Mouse (Mus musculus) thymus, postnatal 10 days (tissue): ENCODE measurements around the gene Rab5b.

Experiments
- DNase-seq, 2 experiments: peaks; one replicate each; pipeline ENCODE4 v3.0.0; 2021; ENCODE audit warnings: low spot score in 2 of 2

Gene Rab5b

DNA sequence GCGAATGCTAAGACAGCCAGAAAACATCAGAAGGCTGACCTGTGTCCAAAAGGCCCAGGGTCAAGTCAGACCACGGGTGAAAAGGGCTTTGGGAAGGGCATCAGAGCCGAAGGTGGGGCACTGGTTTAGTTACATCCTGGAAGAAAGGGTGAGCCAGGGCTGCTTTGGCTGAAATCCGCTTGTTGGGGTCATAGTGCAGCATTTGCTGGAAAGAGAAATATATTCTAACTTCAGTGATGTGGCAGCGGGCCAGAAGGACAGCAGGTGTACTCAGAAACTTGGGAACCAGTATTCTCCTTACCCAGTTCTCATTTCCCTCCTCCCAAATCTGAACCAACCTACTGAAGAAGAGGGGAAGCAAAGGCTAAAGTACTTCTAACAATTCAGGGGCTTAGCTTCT is 2.9 kb upstream of the Rab5b start:
- DNase-seq = no peak

DNA sequence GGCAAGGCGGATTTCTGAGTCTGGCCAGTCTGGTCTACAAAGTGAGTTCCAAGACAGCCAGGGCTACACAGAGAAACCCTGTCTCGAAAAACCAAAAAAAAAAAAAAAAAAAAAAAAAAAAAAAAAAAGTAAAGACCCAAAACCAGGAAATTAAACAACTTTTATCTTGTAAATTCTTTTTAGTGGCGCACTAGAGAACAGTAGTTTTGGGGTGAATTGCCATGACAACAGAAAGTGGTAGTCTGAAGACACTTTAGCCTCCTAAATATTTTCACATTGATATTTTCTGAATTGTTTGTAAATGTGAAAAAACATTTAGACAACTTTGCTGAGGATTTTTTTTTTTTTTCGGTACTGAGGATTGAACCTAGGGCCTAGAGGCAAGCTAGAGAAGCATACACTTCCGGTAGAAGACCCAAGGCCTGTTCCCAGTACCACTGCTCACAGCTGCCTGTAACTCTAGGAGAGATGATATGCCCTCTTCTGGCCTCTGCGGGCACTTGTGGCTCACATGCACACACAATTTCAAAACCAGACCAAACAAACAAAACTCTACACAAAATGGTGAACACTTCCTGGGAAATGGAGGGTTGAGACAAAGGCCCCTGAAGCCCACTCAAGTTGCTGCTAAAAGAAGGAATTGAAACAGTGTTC is 1.1 kb upstream of the Rab5b start:
- DNase-seq = no peak

DNA sequence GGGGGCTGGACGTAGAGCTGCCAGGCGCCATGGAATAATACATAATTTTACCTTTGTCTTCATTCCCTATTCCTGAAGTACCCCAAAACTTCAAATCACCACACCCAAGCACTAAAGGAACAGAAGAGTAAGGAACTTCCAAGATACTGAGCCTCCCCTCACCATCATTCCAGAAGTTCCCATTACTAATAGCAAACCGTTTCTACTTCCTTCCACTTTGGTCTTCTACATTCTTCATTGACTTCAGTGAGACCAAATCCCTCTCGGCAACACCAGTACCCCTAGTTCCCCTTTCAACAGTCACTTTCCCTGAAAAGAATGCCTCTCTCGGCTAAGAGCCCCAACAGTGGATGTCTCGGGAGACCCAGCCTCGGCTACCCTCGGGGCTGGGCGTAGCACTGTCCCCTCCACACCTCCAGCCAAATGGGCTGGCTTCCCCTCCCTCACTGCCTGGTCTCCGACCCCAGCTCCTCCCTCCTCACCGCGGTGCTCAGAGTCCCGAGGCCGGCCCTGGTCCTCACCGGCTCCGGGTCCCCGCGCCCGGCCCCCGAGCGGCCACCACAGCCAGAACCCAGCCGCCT is 563 bp downstream of the Rab5b start:
- DNase-seq = no peak

DNA sequence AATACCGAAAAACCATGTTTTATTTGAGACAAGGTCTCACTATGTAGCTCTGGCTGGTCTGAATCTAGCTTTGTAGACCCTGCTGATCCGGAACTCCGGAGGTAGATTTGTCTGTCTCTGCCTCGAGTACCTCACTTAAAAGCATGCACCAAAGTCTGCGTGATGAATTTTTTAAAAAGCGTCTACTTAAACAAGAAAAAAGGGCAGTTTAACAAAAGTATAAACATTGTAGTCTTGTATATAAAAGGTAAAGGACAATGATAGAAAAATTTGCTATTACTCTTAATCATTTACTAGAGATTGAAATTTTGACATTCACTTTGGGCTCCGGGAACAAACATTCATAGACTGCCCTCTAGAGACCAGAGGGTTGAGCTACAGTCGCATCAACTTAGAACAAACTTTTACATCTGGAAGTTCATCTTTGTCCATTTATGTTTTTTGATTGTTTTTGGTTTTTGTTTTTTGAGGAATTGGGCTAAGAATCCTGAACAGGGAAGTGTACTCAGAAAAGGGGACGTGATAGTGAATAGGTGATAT is 21.5 kb downstream of the Rab5b start:
- peak in 1 of 2 experiments; percentile 49 for DNase-seq

DNA sequence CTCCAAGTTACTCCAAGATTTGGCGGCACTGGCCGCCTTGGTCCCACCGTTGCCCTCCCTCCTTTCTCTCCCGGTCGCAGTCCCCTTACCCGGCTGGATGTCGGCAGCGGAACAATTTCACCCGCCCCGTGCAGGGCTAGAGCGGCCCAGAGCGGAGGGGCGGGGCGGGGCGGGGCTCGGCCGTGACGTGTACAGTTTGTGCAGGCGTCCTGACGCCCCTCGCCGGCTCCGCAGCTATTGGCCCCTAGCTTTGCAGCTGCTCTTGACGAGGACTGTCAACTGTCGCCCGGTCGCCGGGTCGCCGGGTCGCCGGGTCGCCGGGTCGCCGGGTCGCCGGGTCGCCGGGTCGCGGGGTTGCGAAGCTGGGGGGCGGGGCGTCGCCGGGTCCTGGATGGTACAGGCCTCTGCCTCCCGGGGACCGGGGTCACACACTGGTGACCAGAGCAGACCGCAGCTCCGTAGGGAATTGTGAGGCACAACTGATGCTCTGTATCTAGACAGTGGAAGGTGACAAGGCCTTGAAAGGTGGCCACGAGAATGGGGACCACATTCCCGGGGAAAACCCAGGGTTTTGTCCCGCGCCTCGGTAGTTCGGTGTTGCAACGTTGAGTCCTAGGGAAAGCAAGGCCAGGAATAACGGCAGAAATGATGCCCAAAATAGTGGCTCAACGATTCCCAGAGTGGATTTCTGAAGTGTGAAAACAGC is 22.1 kb downstream of the Rab5b start, which contains the start of gene Suox:
TSS of gene Suox (minus strand) at position 311 of the 706 bp plus-strand sequence.
- peak; percentile 80 to 86 for DNase-seq

DNA sequence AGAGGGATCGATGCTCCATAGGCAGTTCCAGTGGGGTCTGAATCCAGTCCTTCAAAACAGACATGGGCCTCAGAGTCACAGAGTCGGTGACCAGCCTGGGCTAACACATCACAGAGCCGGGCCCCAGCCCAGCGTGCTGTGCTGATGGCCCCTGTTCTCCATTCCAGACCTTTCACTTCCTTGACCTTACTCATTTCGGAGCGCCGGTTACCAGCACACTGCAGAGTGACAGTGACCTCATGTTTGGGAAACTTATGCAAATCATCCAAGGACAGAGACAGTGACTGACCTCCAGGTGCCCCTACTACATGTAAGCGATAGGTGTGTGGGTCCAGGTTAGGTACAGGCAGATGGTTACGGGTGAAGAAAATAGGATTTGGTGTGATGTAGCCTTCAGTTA is 24.9 kb downstream of the Rab5b start:
- no peak for DNase-seq

DNA sequence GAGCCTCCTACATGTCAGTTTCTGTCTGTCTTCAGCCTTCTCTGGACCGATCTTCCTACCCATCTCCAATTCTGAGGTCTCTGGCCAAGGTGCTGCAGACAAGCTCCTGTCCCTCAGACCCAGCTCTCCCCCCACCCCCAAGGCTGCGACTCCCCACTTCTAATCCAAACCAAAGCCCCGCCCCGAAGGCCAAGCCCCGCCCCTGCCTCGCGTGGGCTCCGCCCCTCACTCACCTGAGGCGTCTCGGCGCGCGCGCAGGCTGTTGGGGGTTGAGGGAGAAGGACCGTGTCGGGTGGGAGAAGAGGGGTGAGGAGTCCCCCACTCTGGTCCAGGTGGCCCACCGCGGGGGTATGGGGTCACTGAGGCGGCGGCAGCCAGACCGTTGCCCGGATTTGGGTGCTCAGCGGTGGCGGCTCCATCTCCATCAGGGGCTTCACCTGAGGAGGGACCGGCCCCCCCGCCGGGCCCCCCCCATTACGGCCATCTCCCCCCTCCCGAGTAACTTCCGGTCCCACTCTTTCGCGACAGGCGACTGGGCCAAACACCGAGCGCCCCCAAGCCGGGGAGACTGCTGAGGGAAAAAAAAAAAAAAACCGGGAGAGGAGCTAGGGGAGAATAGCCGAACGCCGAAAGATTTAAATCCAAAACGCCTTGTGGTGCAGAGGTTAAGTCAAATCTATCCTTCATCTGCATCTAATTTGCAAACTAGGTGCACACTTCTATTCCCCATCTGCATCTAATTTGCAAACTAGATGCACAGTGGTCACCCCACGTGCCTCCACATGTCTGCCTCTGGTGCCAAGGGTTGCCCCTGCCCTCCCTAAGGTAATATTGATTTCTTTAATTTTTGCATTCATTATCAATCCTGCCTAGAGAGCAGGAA is 27.0 kb downstream of the Rab5b start:
- DNase-seq = peak; percentile 57 to 60

DNA sequence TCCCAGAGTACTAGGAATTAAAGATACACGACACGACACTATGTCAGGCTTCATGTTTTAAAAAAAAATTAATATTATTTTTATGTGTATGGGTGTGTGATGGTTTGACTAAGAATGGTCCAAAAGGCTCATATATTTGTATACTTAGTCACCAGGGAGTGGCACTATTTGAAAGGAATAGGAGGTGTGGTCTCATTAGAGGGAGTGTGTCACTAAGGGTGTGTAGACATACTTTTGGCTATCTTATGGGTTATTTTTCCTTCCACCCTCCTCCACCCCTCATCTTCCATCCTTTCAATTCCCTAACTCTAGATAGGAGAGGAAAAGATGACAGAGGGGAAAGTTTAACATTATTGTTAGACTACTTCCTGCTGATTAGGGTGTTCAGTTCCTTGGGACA is 30.3 kb downstream of the Rab5b start:
- DNase-seq = no peak

DNA sequence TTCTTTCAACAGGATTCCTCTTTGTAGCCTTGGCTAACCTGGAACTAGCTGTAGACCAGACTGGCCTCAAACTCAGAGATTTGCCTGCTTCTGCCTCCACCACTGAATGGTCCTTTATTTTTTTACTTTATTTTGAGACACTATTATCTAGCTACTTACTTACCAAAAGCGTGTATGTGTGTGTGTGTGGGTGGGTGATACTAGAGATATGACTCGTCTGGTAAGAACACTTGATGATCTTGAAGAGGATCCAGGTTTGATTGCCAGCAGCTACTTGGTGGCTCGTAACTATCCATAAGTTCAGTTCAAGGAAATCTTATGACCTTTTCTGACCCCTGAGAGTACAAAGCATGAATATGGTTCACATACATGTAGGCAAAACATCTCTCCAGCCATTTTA is 30.8 kb downstream of the Rab5b start:
- DNase-seq = no peak

DNA sequence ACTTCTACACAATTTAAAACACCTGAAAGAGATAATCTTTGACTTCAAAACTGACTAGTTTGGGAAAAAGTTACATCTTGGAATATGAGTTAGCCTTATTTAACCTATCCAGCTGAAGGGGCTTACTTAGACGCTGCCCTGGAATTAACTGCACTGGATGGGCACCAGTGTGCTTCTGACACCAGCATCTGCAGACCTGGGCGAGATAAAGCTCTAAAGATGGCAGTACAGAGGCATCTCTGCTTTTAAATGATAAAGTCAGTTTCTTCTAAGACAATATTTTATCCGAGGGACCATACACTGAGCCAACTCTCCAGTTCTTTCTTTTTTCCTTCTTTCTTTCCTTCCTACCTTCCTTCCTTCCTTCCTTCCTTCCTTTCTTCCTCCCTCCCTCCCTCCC is 31.3 kb downstream of the Rab5b start:
- DNase-seq = no peak

DNA sequence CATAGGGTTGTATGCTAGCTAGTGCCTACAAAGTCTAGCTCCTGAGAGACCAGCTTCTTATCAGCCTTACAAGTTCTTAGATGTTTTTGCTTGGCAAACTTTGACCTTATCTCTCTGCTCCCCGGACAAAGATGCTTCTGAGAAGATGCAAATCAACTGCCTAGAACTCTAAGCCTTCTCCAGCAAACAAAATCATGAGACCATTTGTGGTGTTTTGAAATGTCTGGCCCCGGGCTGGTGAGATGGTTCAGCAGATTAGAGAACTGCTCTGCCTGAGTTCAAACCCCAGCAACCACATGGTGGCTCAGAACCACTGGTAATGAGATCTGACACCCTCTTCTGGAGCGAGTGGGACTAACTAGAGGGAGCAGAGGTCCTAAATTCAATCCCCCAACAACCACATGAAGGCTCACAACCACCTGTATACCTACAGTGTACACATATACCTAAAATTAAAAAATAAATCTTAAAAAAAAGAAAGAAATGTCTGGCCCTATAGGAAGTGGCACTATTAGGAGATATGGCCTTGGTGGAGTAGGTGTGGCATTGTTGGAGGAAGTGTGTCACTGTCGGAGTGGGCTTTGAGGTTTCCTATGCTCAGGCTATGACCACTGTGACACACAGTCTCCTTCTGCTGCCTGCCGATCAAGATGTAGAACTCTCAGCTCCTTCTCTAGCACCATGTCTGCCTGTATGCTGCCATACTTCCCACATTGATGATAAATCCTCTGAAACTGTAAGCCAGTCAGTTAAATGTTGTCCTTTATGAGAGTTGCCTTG is 32.4 kb downstream of the Rab5b start:
- no peak for DNase-seq

DNA sequence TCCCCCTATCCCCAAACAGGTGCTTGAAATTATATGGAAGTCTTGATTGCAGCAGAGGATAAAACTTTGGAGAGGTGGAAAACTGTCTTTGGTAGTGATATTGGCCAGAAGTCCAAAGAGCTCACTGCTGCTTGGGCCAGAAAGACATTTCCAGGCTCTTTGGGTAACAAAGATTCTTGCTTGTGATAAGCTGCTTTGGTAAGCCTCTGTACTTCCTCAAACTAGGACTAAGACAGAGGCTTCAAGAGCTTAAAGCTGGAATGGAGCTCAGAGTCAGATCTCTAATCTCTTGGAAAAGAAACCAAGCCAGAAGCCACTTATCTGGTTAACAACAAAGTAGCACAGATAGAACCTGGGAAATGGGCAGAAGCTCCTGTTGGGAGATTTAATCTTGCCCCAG is 33.6 kb downstream of the Rab5b start:
- no peak for DNase-seq

DNA sequence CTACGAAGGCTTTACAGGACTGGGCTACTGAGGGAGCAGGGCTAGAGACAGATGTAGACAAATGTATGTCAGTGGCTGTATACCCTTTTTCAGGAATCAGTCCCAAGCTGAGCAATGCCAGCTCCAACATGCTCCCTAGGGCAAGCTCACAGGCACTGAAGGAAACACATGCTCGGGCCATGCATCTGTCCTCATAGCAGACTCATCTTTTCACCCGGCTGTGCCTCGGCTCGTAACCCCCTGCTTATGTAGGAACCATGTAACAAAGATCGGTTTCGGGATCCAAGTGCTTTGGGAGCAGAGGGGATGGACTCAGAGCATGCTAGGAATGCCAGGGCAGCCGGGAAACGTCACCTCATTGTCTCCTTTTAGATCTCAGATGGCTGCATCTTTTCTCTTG is 36.6 kb downstream of the Rab5b start:
- DNase-seq = no peak

DNA sequence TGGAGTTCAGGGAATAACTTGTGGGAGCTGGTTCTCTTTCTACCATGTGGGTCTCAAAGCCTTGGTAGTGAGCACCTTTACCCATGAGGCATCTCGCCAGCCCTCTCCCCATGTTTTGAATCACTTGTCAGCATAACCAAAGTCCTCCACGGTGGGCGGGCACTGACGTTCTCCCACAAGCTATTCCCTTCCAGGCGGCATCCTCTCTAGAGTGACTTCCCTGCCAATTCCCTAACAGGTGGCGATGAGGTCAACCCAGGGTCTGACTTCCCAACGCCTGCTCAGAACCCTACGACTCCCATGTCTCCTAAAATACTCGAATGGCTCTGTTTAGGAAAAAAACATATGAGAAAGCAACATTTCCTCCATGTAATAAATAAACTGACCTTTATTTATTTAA is 38.2 kb downstream of the Rab5b start:
- no peak for DNase-seq

DNA sequence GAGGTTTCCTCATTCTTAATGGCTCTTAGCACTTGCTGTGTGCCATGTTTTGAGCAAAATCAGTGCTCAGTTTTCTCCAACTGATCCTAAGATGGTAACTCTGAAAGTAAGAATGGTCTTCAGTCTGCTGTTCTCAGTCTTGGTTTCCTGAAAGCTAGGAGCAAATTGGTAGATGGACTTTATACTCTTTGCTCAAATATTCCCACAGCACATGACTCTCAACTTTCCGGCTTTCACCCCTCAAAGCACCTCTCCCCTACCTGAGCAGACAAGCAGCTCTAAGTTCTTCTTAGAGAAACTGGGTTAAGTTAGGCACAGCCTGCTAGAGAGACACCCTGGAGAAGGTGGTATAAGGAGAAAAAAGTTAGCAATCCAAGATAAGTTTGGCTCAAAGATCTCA is 39.3 kb downstream of the Rab5b start:
- no peak for DNase-seq

DNA sequence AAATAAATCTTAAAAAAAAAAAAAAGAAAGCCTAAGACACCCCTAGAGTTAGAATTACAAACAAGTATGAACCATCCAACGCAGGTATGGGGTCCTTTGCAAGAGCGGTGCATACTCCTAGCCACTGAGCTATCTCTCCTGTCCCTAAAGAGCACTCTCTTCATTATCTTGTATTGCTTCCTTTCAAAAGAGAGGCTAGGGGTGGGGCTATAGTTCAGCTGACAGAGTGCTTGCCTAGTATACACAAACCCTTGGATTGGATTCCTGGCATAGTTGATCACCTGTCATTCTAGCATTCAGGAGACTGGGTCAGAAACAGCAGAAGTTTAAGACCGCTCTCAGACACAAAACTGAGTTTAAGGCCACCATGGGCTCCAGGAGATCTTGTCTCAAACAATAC is 40.8 kb downstream of the Rab5b start:
- no peak for DNase-seq

DNA sequence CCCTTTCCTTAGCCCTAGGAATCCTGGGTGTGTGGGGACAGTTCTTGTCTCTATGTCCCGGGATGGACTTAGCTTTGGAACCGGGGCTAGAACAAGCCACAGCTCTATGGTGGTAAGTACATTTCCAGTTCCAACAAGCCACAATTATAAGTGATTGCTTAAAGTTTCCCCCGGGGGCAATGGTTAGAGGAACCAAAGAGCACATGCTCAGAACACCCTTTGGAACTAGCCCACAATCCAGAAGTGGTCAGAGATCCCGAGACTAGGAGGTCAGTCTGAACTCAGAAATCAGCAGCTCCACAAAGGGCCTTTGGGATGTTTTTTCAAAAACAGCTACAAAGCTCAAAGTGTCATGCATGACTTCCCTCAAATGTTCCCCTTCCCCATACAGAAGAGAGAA is 42.2 kb downstream of the Rab5b start:
- no peak for DNase-seq

DNA sequence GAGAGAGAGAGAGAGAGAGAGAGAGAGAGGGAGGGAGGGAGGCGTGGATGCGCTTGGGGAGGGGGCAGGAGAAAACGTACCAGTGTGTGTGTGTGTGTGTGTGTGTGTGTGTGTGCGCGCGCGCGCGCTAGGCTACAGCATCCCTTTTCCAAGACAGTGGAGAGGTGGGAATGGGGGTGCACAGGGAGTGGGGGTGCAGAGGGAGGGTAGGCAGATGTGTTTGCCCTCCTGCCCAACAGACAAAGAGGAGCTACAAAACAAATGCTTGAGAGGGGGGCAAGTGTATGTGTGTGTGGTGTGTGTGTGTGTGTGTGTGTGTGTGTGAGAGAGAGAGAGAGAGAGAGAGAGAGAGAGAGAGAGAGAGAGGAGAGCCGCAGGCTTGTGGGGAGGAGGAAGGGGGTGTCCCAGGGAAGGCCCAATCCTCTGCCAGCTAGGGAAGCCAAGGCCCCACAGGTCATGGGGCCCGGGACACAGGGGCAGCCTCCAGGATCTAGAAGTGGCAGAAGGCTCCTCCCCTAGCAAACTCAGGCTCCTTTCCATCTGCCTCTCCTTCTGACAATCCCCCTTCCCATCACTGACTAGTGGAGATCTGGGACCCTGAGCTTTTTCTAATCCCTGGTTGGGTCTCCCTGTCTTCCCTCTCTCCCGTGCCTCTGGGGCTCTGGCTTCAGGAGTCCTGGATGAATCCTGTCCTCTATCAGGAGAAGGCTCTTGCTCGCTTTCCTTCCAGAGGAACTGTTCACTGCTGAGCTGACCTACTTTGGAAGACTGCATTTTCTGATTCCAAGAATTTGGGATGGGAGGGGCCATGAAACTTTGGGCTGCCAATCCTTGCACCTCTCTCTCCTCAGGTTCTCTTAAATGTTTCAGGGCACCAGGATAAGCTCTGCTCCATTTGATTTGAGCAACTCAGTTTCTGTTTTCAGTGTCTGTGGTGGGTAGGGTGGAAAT is 49.6 kb downstream of the Rab5b start:
- peak in 1 of 2 experiments; percentile 35 for DNase-seq

DNA sequence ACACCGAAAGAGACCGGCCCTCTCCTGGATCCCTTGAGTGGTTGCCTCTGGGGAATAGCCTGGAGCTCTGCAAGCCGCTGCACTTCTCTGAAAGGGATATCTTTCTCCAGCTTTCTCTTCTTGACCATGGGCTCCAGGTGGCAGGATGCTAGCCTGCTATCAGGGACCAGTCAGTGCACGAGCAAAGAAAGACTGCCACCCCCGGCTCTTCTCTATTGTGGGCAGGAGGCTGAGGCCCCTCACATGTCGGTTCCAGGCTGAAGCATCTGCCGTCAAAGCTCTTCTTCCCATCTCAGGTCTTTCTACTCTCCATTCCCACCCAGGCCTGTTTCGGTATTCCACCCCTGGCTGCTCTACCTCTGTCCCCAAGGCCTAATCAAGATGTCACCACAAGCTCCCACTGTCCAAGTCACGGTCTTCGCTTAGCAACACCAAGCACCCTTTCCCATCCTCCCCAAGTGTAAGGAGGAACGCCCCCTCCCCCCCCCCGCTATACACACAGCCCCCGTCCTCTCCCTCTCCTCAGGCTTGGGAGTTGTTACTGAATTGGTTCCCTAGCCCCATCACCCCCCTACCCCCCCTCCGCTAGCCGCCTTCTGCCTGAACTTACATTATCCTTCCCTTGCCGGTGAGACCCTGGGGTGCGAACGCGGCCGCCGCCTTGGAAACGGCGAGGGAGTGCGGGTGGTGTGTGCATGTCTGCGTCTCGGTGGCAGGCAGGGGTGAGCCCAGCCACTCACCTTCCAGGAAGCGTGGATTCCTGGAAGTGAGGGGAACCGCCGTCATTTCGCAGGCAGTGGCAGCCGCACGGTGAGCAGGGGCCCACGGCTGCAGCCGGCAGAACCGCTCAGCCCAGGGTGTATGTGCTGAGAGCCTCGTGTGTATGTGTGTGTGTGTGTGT is 50.7 kb downstream of the Rab5b start, which contains the start of gene Ikzf4:
TSS of gene Ikzf4 (minus strand) at position 881 of the 901 bp plus-strand sequence.
- peak; percentile 27 to 38 for DNase-seq
